In the genomic region with DNA sequence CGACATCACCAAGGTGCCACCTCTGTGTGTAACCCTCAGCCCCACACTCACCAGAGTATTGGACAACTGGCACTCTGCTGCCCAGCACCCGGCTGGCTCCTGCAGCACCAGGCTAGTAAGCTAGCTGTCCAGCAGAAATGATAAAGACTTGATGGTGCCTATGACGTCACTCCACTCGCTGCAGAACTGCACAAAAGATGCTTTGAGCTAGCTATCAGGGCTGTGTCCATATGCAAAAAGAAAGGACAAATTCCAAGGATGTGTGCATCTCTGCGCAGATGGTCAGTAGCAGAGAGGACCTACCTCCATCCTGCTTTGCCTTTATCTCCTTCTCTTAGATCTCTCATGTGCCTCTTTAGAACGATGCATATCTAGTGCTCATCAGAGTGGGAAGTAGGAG, we compare ENCODE assay signal across 29 mouse cellular contexts. TPM values are rescaled to one million over a fixed set of nuclear protein-coding genes. Genes with fewer than 3 reads are reported as not detected.
DNase-seq lines count a peak whose midpoint lies in the region; ATAC-seq and TF ChIP-seq lines count a peak whose summit lies in the region.
"Had no signal": no experiment of that assay in that cellular context is flagged by ENCODE, and none has a peak within 500 bp of the region (broad histone marks: within the 10 kb centered on the region; RNA-seq: fewer than 3 reads in every experiment).

A gene (minus strand): TSS at position 101 of the 400 bp plus-strand sequence.

- ATAC-seq in heart, embryonic 12.5 days (ENCODE audit: insufficient number of reproducible peaks, low FRiP score) = peak; percentile 20; the same call in 1 of the 2 replicates
- ATAC-seq: forebrain, embryonic 14.5 days; forebrain, embryonic 16.5 days had no signal

- TF ChIP-seq EP300 in ES-Bruce4 (IDR thresholded peaks at IDR 0.05; ENCODE audit: insufficient read depth, low read depth, low read length) = no peak

- no peak within 1 kb of the TSS for H3K27ac ChIP-seq in heart, embryonic 12.5 days (ENCODE audit: poor library complexity, severe bottlenecking)
- no peak within 1 kb of the TSS for H3K27ac ChIP-seq in ES-Bruce4 (ENCODE audit: insufficient read depth, low read length)
- H3K27ac ChIP-seq in cerebellum, adult 2 months (ENCODE audit: insufficient read depth, low read length) = no peak within 1 kb of the TSS
- H3K27ac ChIP-seq: embryonic facial prominence, embryonic 13.5 days; embryonic facial prominence, embryonic 15.5 days; forebrain, embryonic 10.5 days; forebrain, embryonic 12.5 days had no signal

- no peaks in the 10 kb centered on the region for H3K9me3 ChIP-seq in heart, embryonic 12.5 days (replicated peaks)
- no peaks in the 10 kb centered on the region for H3K9me3 ChIP-seq in E14TG2a.4 (ENCODE audit: low read length)
- H3K9me3 ChIP-seq in ES-Bruce4 (replicated peaks; ENCODE audit: control insufficient read depth, insufficient read depth, low read length, poor library complexity, severe bottlenecking) = no peaks in the 10 kb centered on the region
- H3K9me3 ChIP-seq: embryonic facial prominence, embryonic 13.5 days; embryonic facial prominence, embryonic 15.5 days; forebrain, embryonic 10.5 days; forebrain, embryonic 12.5 days; G1E had no signal

- DNase-seq in heart, postnatal 4 days = no peak
- DNase-seq in MN1 (ENCODE audit: low spot score) = peak; percentile 63
- no peak for DNase-seq in cerebellum, adult 9-10 months
- DNase-seq in cerebellum, adult 2 months = no peak
- DNase-seq: adrenal gland, adult 2 months; adrenal gland, postnatal 10 days; adrenal gland, postnatal 25 days; cerebellum, adult 11 months; cerebellum, adult 18-20 months; cerebellum, adult 9-11 months; cerebellum, postnatal 14 days; cerebellum, postnatal 36 days; embryo, embryonic 11 days had no signal

- no peak for TF ChIP-seq CTCF in E14TG2a.4 (conservative IDR thresholded peaks at IDR 0.05; ENCODE audit: low read length)
- no peak for TF ChIP-seq CTCF in ES-Bruce4 (IDR thresholded peaks at IDR 0.05; ENCODE audit: low read depth, low read length)
- TF ChIP-seq CTCF in cerebellum, adult 2 months (IDR thresholded peaks at IDR 0.05; ENCODE audit: borderline replicate concordance, insufficient read depth, low read depth, low read length) = no peak

- 46% methylated on average over 6 of the region's 6 CpGs for WGBS in heart, embryonic 12.5 days
- 78% methylated on average over 6 of the region's 6 CpGs for WGBS in cerebellum, adult 2 months

- H3K27me3 ChIP-seq in heart, embryonic 12.5 days (replicated peaks) = peaks cover 28% of the 10 kb centered on the region
- H3K27me3 ChIP-seq in E14TG2a.4 (ENCODE audit: insufficient read depth, low read length) (peaks cover 32% of the 10 kb centered on the region), ES-Bruce4 (ENCODE audit: control insufficient read depth, insufficient read depth, low read length, poor library complexity, severe bottlenecking) (no peaks in the 10 kb centered on the region)
- H3K27me3 ChIP-seq in cerebellum, adult 2 months (ENCODE audit: control insufficient read depth, insufficient read depth, low read length) = no peaks in the 10 kb centered on the region

- no peak within 1 kb of the TSS for H3K9ac ChIP-seq in heart, embryonic 12.5 days
- no peak within 1 kb of the TSS for H3K9ac ChIP-seq in ES-Bruce4 (ENCODE audit: low read depth, poor library complexity, severe bottlenecking)
- H3K9ac ChIP-seq: embryonic facial prominence, embryonic 13.5 days; embryonic facial prominence, embryonic 15.5 days; forebrain, embryonic 12.5 days had no signal

- no peak for TF ChIP-seq POLR2A in ES-Bruce4 (IDR thresholded peaks at IDR 0.05; ENCODE audit: insufficient read depth, low read length)
- no peak for TF ChIP-seq POLR2A in cerebellum, adult 2 months (IDR thresholded peaks at IDR 0.05; ENCODE audit: borderline replicate concordance, insufficient read depth, low read length)

- no peaks in the 10 kb centered on the region for H3K36me3 ChIP-seq in heart, embryonic 12.5 days
- H3K36me3 ChIP-seq in E14TG2a.4 (ENCODE audit: insufficient read depth, low read length) (no peaks in the 10 kb centered on the region), ES-Bruce4 (ENCODE audit: control insufficient read depth, insufficient read depth, low read length, poor library complexity, severe bottlenecking) (no peaks in the 10 kb centered on the region)
- H3K36me3 ChIP-seq: embryonic facial prominence, embryonic 13.5 days; embryonic facial prominence, embryonic 15.5 days; forebrain, embryonic 10.5 days; forebrain, embryonic 12.5 days; G1E had no signal

- peaks cover 14% of the 10 kb centered on the region for H3K4me1 ChIP-seq in heart, embryonic 12.5 days (replicated peaks)
- H3K4me1 ChIP-seq in E14TG2a.4 (replicated peaks; ENCODE audit: low read depth, low read length) = peaks cover 45% of the 10 kb centered on the region
- no peaks in the 10 kb centered on the region for H3K4me1 ChIP-seq in ES-Bruce4 (ENCODE audit: control insufficient read depth, insufficient read depth, low read length)
- H3K4me1 ChIP-seq in cerebellum, adult 2 months (ENCODE audit: control insufficient read depth, insufficient read depth, low read length) = no peaks in the 10 kb centered on the region
- H3K4me1 ChIP-seq: embryonic facial prominence, embryonic 13.5 days; embryonic facial prominence, embryonic 15.5 days had no signal

- H3K4me2 ChIP-seq in heart, embryonic 12.5 days = no peak within 1 kb of the TSS
- H3K4me2 ChIP-seq: embryonic facial prominence, embryonic 13.5 days; embryonic facial prominence, embryonic 15.5 days; forebrain, embryonic 12.5 days had no signal

- H3K4me3 ChIP-seq in heart, embryonic 12.5 days = no peak within 1 kb of the TSS
- H3K4me3 ChIP-seq in E14TG2a.4 (replicated peaks; ENCODE audit: low read length) (peak within 1 kb of the TSS; percentile 70), ES-Bruce4 (ENCODE audit: low read depth, low read length) (peak within 1 kb of the TSS; percentile 46)
- H3K4me3 ChIP-seq in cerebellum, adult 2 months (replicated peaks; ENCODE audit: insufficient read depth, low read depth, low read length) = no peak within 1 kb of the TSS
- H3K4me3 ChIP-seq: embryonic facial prominence, embryonic 13.5 days; embryonic facial prominence, embryonic 15.5 days; erythroblast, embryonic 14.5 days; forebrain, embryonic 10.5 days; forebrain, embryonic 12.5 days had no signal

RNA-seq across cellular contexts. Expression of the gene that starts here (rescaled TPM):
- polyA plus RNA-seq in heart, embryonic 12.5 days (2016; fragmentation: Nextera tagmentation; extraction: Ambion mirVana) = not detected in 2 replicates
- not detected for total RNA-seq in heart, postnatal 4 days (2021)
- polyA plus RNA-seq in ES-Bruce4 (2011; ENCODE audit: insufficient read depth, insufficient read length, low read depth, missing spikeins) = not detected in 2 replicates
- polyA plus RNA-seq in cerebellum, adult 2 months (2012; rRNA removed) = not detected in 2 replicates
- total RNA-seq: common myeloid progenitor, adult 5-6 weeks; G1E had no signal
- polyA plus RNA-seq: brain, embryonic 14.5 days; C2C12; embryonic facial prominence, embryonic 11.5 days; embryonic facial prominence, embryonic 13.5 days; embryonic facial prominence, embryonic 15.5 days; erythroblast, embryonic 14.5 days; forebrain, embryonic 10.5 days; forebrain, embryonic 12.5 days; forebrain, embryonic 14.5 days; forebrain, embryonic 16.5 days; frontal cortex, adult 2 months; G1E had no signal

Comparison
In these comparisons a context has a peak if more than half of its experiments do, and no peak if none do; other contexts are left out.
1. Peak in ATAC-seq in heart, embryonic 12.5 days; RNA of the gene not detected or under 1 TPM.
2. H3K4me3 ChIP-seq: peak in E14TG2a.4 (single experiment) and ES-Bruce4 (single experiment); none in heart, embryonic 12.5 days (single experiment) and cerebellum, adult 2 months (single experiment).